Mouse (Mus musculus) cerebellum, adult 8-10 months (tissue): ENCODE measurements around the gene Svep1.

Experiments used
- DNase-seq: peaks from one replicate; pipeline ENCODE4 v3.0.0; 2022

Svep1 gene

GRCm38 (mm10) chr4:58169918-58170317, 36.7 kb downstream of the Svep1 start:
- DNase-seq = no peak

DNA sequence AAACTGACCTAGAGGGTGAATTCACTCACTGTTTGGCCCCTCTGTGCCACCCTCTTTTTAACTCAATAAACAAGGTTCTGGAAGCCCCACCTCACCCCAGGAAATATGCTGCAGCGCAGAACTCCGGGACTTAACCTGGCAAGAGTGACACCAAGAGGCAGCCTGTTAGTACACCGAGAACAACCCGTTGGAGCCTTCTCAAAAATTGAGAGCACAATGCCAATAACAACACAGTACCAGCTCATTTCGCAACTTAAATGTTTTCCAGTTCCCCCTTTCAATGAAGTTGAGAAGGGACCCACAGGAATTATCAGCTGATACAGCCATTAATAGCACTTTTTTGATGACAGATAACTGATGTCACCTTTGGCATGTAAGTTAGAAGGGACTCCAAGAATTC, 38.3 kb downstream of the Svep1 start:
- DNase-seq = peak; percentile 52

GRCm38 (mm10) chr4:58165711-58166110, 40.9 kb downstream of the Svep1 start:
- no peak for DNase-seq

GRCm38 (mm10) chr4:58161901-58162300, 44.8 kb downstream of the Svep1 start:
- DNase-seq = peak; percentile 83

GRCm38 (mm10) chr4:58159564-58159963, 47.1 kb downstream of the Svep1 start:
- DNase-seq = no peak

DNA sequence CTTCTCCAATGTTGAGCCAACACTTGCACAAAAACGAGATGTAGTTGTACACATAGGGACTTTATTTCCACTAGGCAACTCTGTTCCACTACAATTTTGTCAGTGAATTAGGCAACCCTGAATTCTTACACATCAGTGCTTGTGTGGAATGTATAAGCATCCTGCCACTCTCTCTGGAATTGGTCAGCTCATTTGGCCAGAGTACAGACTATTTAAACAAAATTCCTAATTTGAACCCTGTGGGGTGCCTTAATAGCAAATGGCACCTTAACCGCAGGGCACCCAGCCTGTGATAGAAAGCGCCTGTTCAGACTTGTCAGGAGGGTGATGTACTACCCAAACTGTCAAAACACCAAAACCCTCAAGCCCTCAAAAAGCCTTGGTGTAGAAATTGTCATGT, 56.4 kb downstream of the Svep1 start:
- DNase-seq = no peak

DNA sequence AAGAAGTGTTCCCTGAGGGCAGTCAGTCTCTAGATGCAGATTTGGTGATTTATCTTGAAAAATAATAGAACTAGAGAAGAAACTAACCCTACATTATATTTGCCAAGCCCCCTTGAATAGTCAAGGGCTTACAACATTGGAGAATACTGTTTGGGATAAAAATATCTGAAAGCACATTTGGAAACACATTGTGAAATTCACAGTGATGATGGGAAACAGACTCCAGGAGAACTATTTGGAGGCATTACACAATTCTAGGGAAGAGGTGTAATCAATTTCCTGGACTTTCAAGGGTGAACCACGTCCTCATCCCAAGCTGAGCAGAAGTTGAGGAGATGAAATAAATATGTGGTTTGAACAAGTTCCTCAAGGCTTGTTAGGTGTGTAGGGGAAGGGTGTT, 57.5 kb downstream of the Svep1 start:
- no peak for DNase-seq

GRCm38 (mm10) chr4:58148547-58148946, 58.1 kb downstream of the Svep1 start:
- DNase-seq = no peak

- DNase-seq = no peak
These were observed 60.0 kb downstream of the Svep1 start for GRCm38 (mm10) chr4:58146676-58147075.

DNA sequence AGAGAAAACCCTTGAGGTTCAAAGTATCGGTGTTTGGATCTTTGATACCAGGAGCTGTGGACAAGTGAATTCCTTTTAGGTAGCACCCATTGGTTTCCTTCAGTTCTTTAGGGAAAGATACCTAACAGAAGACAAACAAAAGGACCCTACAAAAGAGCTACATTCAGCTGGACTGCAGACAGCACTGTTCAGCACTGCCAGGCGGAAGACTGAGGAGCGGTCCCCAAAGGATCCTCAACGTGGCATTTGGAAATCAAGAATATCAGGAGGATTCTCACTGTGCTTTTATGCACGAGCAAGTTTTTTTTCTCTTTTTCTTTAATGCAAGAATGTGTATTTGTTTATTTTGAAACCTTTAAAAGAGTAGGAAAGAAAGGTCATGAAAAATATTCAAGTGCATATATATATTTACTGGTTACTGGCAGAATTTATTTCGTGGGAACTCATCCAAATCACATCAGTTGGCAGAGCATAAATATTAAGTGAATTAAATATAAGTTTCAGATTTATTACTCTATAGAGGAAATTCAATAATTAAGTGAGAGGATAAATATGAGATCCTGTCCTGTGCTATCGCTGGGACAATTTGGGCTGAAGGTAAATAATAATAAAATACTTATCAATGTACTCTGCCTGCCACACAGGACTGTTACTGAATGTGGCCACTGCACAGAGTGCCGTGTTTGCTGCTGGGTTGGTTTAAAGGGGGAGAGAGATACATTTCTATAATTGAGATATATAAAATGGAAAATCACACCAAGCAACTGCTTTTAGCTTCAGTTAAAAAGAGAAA, 66.7 kb downstream of the Svep1 start:
- DNase-seq = no peak

GRCm38 (mm10) chr4:58139241-58139640, 67.4 kb downstream of the Svep1 start:
- DNase-seq = no peak

DNA sequence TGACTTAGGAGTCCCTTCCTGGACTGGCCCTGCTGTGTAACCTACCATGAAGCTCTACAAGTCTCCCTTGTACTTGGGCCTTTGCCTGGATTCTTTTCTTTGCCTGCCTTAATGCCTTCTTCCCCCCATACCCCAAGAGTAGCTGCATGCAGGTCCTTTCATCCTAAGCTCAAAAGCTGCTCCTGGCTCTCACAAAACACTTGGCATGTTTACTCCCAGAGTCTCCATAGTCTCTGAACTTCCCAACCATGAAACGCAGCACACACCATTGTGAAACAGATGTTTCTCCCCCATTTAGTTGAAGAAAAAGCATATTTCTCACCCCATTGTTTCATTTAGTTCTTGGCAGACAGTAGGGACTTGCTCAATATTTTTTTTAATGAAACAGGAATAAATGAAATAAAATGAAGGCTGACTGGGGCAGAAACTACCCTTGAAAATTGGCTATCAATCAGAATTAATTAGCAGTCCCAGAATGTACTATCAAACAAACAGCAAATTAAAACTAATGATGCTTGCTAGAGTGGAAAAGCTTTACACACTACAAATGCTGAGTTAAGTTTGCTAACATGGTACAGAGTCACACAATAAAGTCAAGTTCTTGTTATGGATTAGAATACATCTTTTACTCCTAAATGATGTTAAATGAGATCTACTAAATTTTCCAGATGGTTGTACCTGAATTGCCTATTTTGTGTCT, 72.9 kb downstream of the Svep1 start:
- DNase-seq = no peak

DNA sequence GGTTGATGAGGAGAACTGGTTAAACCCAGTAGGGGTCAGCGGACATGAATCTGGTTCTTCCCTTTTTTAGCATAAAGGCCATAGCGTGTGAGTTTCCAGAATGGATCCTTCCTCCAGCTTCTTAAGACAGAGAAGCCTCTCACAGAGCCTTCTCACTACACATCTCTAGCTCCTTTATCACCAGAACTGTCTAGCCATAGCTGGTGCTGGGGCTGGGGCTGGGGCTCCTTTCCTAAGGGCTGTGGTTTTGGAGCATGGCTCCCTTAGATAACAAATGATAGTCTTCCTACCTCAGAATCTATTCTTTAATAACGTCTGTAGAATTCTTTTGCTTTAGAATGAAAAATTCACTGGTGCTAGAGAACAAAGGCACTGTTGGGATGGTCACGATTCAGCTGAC, 76.8 kb downstream of the Svep1 start:
- no peak for DNase-seq

- DNase-seq = no peak
These were observed 79.6 kb downstream of the Svep1 start for GRCm38 (mm10) chr4:58127024-58127423.

DNA sequence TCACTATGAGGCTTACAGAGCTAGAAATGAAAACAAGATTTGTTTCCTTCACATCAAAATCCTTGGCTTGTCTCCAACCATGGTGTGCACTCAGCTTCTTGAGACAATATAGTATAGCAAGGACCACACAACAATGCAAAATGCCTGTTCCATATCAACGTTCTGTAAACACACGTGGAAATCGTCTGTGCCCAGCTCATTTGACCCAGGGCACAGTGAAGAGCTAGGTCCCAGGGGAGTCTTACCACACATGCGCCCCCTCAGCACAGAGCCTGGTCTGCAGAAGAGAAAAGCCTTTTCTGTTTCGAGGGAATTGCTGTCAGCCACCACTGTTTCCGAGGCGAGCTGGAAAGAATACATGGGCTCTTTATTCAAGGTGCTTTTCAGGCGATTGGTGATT, 91.2 kb downstream of the Svep1 start:
- DNase-seq = no peak

- DNase-seq = no peak
These were observed 95.7 kb downstream of the Svep1 start for GRCm38 (mm10) chr4:58111008-58111407.

DNA sequence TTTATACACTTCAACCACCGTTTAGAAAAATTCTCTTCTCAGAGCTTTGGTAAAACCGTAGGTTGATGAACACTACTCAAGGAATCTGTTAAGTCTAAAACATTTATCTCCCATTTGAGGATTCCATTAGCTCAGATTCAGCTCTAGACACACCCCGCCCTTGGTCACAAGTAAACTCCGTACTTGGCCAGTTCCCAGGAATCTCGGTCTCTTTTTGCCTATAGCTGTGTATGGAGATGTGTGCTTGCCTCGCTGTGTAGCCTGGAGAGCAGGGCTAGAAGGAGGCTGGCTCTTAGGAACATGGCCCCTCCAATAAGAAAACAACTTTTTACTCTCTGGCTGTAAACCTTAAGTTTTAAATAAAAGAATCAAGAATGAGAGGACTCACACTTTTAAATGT, 96.9 kb downstream of the Svep1 start:
- DNase-seq = no peak

DNA sequence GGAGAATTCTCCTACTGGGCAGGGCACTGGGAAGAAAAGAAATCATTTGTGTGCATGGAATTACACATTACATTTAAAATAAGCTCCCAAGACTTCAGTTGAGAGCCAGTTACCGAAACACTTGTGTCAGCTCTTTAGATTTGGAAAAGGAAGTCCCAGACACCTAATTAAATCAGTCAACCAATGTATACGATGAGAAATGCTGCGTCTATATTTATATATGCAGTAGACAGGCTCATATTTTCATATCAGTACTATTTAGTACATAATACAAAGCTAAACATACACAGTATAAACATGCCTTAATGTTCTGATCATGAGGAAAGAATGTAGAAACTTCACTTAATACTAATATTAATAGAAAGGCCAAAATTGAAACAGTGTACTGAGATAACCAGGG, 98.3 kb downstream of the Svep1 start:
- DNase-seq = no peak

DNA sequence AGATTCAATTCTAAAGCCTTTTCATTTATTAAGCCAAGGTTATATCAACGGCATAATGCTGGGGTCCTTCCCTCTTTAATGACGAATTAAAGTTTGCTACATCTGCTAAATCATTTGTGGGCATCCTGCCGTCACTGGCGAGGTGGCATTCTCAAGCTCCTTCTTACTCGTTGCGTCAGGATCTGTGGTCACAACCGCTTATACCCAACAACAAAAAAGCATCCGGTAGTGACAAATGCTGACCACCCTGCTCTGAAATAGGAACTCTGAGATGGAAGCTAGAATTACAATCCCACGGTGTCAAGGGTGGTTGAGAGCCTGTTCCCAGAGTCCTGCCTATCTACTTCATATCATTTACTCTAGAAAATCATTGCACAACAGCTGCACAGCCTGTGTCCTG, 108.9 kb downstream of the Svep1 start:
- DNase-seq = no peak

DNA sequence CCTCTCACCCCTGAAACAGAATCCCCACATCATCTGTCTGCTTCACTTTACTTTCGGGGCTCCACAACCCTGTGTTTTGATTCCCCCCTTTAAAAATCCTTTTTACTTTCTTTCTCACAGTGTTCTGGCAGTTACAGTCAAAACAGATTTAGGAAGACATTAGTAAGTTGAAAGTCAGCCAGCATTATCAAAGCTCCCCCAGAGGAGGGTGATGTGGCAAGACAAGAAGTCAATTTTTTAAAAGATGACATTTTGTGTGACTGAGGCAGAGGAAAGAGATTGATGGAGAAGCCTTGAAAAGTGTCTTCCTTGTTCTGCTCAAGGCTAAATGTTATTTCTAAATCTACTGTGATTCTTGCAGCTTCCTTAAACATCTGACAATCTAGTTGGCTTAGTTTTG, 119.9 kb downstream of the Svep1 start:
- DNase-seq = no peak

GRCm38 (mm10) chr4:58086151-58086550, 120.5 kb downstream of the Svep1 start:
- DNase-seq = no peak

DNA sequence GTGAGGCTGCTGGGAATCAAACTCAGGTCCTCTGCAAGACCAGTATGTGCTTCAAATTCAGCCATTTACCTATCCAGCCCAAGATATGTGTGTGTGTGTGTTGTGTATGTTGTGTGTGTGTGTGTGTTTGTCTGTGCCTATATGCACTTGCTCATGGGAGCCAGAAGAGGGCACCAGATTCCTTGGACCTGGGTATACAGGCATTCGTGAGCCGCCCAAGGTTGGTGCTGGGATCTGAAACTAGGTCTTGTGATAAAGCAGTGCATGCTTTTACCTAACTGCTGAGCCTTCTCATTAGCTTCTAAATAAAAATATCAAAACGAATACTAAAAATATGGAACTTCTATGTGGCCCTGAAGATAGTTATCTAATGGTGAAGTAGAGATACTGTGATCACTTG, 121.3 kb downstream of the Svep1 start:
- no peak for DNase-seq

DNA sequence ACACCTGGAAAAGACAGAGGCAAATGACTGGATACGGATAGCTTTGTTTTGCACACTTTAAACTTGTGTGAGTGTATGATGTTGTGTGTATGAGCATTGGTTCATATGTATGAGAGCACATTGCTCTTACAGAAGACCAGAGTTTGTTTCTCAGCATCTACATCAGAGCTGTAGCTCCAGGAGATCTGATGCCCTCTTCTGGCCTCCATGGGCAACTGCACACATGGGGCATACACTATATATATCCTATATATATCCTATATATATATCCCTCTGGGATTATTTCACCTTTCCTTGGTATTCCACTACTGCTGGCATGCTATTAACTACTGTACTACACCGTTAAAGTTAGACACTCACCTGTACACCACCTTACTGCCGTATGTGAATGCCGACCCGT, 122.5 kb downstream of the Svep1 start:
- DNase-seq = no peak

DNA sequence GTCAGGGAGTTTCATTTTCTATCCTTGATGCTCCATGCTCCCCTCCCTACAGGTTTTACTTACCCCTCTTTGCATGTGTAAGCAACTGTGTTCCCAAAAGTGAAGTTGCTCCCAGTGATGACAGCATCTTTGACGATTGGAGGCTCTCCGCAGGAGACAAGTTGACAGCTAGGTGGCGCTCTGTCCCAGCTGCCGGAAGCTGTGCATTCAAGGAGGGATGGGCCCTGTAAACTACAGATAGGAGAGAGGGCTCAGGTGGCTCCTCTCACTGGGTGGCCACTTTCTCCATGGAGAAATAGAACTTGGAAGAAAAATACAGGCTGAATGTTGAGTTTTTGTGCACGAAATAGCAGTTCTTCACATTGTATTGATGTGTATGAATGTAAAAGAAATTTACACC, 124.1 kb downstream of the Svep1 start:
- DNase-seq = peak; percentile 69

- peak; percentile 50 for DNase-seq
These were observed 127.0 kb downstream of the Svep1 start for GRCm38 (mm10) chr4:58079631-58080030.
